Mouse (Mus musculus) lung, postnatal 0 days (tissue): ENCODE results near the gene Smg6.

Source experiments
- CTCF ChIP-seq: IDR thresholded peaks from 2 replicates; pipeline ENCODE4 v1.5.1; 2016; ENCODE audit warnings: antibody characterized with exemption, mild to moderate bottlenecking
- EP300 ChIP-seq: IDR thresholded peaks from 2 replicates; pipeline ENCODE4 v1.6.1; 2016; ENCODE audit warnings: antibody characterized with exemption, mild to moderate bottlenecking, control low read depth

- TF ChIP-seq CTCF = no peak
- no peak for TF ChIP-seq EP300
These were observed 222.9 kb downstream of the Smg6 start for GRCm38 (mm10) chr11:75148332-75149035.
